Mouse (Mus musculus): ENCODE results near the gene Cbfa2t2. TPM values are rescaled to one million over a fixed set of nuclear protein-coding genes. Genes with fewer than 3 reads are reported as not detected.

The Cbfa2t2 gene
- polyA plus RNA-seq, 2 experiments from 2014 or later: 19.7 to 21.8 TPM

DNA sequence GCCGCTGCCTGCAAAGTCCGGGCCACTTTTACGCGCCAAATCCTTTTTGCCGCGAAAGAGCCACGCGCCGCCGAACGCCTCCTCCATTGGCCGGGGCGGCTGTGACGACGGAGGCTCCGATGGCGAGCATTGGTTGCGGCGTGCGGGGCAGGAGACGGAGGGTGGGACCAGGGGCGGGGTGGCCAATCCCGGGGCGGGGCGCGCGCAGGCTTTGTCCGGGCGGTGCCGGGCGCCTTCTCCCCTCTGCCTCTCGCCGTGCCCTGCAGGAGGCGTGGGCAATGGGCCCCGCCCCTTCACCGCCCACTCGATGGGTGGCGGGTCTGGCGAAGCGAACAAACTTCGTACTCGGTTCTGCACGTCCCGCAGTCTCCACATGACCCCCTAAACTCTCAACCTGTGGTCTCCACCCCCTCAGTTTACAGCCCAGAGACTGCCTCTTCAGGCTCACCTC lies 133.6 kb downstream of the Cbfa2t2 start, which contains the start of gene E2f1:
TSS of gene E2f1 (minus strand) at position 57 of the 451 bp plus-strand sequence.
- peak; percentile 97 for ATAC-seq

DNA sequence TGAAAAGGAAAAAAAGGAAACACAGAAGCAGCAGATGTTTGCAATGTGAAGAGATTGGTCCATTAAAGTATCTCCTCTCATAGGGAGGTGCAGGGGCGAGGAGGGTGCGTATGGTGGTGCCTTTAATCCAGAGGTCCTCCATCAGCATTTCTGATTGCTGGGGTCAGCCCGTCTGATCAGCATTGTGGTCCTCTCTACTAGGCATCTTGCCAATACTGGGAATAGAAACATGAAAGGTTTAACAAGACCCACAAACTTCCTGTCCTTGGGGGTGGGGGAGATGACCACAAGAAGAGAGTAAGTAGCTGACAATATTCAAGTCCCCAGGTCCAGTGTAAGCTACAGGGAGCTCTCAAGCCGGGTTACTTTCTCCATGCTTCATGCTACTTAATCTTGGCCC lies 134.4 kb downstream of the Cbfa2t2 start:
- no peak for ATAC-seq

DNA sequence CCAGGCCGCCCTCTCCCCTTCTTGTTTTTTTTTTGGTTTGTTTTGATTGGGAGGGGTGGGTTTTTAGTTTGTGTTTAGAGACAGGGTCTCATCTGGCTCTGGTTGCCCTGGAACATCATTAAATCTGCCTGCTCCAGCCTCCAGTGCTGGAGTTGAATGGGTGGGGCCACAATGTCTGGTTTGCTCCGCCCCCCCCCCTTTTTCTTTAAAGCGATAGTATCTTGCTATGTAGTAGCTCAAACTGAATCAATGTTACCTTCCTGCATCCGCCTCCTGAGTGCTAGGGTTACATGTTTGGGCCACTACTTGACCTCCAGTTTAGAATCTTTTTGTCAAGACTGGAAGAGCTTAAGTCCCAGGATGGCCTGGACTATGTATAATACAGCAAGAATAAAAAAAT lies 135.0 kb downstream of the Cbfa2t2 start:
- no peak for ATAC-seq

DNA sequence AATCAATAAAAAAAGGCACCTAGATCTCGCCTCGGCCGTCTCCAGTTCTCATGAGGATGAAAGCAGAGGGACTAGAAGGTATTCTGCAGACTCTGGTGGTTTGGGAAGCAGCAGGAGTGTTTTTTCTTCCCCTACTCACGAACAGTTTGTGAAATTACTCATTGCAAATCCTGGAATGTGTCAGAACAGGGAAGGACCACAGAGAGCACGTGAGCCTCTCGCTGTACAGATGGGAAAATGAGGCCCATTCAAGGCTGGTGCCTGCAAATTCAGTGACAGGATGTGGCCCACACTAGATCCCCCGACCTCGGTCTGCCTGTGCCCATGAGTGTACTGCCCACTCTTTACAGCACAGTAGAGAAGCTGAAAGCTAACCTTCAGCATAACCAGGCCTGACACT lies 135.7 kb downstream of the Cbfa2t2 start:
- ATAC-seq: no peak

DNA sequence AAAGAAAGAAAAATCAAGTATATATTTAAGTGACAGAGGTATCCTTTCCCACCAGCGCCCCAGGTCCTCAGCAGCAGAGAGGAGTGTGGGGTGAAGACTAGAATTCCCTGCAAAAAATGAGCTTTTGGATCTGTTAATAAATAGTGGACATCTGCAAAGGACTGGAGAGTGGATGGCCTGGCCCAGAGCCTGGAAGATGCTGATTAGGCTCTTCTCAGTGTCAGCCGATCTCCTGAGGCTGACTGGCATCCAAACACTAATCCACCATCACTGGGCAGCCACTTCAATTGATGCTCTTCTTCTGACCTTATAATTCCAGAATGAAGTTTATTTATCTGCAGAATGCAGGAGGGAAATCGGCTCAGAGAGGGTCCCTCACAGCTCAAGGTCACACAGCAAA lies 136.7 kb downstream of the Cbfa2t2 start:
- no peak for ATAC-seq

DNA sequence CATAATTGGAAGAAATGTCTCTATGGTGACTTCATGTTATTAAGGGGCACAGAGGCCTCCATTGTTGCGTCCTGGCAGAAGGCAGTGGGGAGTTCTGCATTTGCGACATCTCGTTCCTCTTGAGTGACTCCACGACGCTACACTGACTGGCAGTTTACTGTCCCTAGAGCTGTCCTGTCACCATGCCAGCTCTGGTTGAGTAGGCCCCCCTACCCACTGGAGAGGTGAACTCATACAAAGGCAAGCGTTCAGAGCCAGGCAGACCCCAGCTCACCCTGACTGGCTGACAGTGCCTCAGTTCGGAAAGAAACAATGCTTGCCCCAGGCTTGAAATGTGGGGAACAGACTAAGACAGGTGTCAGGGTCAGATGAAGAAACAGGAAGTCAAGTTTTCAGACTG lies 138.0 kb downstream of the Cbfa2t2 start:
- no peak for ATAC-seq

DNA sequence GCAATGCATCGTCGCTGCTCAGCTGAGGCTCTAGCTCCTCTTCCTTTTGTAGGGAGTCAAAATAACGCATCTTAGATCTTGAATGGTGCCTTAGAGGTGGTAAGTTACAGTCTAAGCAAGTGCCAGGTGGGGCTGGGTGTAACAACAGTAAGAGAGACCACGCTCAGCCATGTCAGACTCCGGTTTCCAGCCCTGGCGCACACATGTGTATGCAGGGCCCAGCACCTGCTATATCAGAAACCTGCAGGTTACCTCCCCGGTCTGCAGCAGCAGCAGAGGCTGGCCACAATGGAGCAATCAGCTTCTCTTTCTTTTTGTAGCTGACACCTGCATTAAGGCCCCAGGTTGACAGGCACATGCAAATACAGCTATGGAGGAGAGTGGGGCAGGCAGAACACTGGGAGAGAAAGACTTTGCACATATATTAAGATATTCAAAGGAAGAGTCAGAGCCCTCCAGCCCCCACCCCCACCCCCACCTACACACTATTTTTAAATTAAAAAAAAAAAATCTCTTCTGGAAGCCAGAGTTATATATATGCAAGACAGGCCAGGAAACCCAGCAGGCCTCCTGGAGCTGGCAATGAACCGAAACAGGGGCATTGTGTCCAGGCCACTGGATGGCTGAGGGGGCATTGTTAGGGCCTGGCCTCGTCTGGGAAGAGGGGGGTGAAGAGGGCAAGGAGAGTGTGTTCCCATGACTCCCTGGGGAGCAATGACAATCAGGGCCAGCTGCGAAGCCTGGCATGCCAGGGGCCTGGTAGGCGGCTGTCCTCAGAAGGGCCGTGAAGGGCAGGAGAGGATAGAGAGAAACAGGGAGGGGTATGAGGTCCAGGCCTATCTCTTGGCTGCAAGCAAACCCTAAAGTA lies 140.8 kb downstream of the Cbfa2t2 start:
- ATAC-seq: no peak

DNA sequence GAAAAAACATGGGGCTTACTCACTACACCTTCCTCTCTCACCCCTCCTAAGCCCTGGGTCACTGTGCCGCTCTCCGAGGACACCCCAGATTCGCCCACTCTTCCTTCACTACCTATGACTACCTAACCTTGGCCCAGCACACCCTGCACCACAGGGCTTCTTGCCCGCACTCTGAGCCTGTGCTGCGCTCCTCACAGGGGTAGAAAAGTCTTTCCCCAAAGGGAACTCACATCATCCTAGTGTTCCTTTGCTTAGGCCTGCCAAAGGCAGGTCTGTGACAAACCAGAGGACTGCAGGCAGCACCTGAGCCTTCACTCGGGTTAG lies 141.4 kb downstream of the Cbfa2t2 start:
- ATAC-seq: no peak

DNA sequence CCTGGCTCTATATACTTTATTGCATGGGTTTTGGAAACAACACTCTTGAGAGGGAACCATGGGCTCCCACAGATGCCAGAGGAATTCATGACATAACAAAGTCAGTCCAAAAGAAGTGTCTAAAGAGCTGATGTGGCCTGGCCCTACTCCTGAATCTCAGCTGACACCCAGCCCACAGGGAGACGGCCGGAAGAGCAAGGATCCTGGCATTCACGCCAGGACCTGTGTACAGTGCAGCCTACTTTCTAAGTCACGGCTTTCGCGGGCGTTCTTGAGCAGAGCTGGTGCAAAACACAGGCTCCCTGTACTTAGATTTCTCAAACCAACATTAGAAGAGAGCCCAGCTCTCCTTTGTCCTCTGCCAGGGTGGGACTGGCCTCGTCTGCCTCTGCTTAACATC lies 144.3 kb downstream of the Cbfa2t2 start:
- no peak for ATAC-seq

DNA sequence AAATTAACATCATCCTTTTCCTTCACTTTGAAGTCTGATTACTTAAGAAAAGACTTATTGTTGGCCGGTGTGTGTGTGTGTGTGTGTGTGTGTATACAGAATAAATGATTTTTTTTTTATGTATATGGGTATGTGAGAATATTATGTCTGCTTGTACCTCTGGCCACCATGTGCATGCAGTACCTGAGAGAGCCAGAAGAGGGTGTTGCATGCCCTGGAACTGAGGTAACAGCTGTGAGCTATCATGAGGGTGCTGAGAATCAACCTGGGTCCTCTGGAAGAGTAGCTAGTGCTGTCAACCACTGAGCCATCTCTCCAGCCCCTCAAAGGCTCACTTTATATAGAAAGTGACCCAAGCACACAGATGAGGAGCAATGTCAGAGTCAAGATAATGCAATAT lies 145.1 kb downstream of the Cbfa2t2 start:
- no peak for ATAC-seq

DNA sequence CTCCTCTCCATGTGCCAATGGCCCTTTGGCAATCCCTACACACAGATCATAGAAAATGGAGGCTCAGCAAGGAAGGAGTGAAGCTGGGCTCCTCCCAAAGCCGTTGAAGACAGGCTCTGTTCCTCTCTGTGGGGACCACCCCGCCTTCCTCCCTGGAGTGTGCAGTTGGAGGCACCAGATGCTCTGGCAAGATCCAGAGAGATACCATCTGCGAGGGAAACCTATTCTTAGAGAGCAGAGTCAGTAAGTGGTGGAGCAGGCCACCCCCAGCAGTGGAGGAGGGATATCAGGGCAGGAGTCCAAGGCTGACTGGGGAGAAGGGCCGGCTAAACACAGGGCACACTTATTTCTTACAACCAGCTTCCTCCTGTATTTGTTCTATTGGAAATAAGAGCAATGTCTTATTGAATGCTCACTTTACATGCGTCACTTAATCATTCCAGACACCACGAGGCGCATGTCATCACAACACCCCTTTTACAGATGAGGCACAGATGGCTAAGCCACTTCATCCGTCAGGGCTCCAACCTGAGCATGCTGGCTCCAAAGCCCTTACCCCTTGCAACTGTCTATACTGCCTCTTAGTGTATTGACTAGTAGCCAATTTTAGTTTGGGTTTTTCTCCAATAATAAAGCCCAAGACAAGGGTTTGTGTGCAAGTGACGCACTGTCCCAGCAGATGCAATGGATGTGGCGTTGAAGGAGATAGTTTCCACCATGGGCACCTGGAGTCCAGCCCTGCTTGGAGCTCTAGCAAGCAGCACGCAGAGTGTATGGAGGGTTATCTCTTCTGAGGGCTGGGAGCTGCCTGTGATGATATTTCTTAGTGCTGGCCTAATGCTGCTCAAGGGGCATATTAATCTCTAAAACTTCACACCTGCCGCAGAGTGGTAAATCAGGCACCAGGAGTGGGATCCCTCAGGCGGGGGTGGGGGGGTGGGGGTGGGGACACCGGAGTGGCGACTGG lies 147.9 kb downstream of the Cbfa2t2 start:
- ATAC-seq: no peak

DNA sequence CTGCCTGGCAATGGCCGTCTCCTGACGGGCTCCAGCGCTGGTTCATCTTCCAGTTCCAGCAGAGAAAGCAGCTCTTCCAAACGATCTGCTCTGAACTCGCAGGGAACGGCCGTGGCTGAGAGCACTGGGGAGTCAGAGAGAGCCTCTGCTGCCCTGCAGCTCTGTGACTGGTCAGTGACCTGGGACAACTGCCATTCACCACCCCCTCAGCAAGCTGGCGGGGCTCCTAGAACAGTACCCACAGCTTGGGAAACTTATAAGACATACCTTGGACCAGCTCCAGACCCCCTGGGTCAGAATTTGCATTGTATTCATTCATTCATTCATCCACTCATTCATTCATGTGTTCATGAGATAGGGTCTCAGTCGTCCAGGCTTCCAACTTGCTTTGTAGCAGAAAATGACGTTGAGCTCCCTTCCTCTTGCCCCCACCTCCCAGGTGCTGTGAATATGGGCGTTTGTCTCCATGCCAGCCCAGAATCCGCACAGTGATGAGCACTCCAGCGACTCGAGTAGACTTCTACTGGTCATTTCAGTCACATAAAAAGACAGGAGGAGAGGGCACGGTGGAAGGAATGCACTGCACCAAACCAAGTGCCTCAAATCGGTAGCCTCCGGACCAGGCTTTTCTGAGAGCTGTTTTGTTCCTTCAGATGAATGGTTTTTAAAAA lies 148.8 kb downstream of the Cbfa2t2 start:
- ATAC-seq: no peak

DNA sequence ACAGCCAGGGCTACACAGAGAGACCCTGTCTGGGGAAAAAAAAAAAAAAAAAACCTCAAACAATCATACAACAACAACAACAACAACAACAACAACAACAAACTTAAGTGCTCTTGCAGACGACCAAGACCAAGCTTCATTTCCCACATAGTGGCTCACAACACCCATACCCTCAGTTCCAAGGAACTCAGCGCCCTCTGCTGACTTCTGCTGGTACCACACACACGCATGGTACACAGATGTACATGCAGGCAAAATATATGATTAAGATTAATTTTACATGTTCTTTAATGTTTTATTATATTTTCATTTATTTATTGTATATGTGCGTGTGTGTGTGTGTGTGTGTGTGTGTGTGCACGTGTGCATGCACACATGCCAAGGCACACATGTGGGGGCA lies 150.1 kb downstream of the Cbfa2t2 start:
- ATAC-seq: no peak

Other genes with a start within 250 kb of the Cbfa2t2 start
- gene Bpifb1, start 245.7 kb upstream of the Cbfa2t2 start, polyA plus RNA-seq (2017; shearing (Covaris generic)): not detected
- not detected for gene Bpifb5, start 212.7 kb upstream of the Cbfa2t2 start, polyA plus RNA-seq (2017; shearing (Covaris generic))
- gene Bpifb9a, start 178.6 kb upstream of the Cbfa2t2 start, polyA plus RNA-seq (2017; shearing (Covaris generic)): not detected
- not detected for gene Bpifb9b, start 129.3 kb upstream of the Cbfa2t2 start, polyA plus RNA-seq (2017; shearing (Covaris generic))
- 10 to 100 TPM; 37.5 to 67.2 TPM for gene Cdk5rap1, start 63.5 kb upstream of the Cbfa2t2 start, polyA plus RNA-seq (2017; shearing (Covaris generic))
- not detected for gene Snta1, start 28.4 kb upstream of the Cbfa2t2 start, polyA plus RNA-seq (2017; shearing (Covaris generic))
- gene 1700003F12Rik, start 110.6 kb downstream of the Cbfa2t2 start, polyA plus RNA-seq (2017; shearing (Covaris generic)): not detected
- not detected for gene Actl10, start 115.3 kb downstream of the Cbfa2t2 start, polyA plus RNA-seq (2017; shearing (Covaris generic))
- 1 to 10 TPM in 1 of 2 experiments, under 1 TPM in 1; 0.27 to 1.4 TPM for gene Necab3, start 122.4 kb downstream of the Cbfa2t2 start, polyA plus RNA-seq (2017; shearing (Covaris generic))
- 1 to 10 TPM in 1 of 2 experiments, under 1 TPM in 1; 0.91 to 2.3 TPM for gene E2f1, start 133.4 kb downstream of the Cbfa2t2 start, polyA plus RNA-seq (2017; shearing (Covaris generic))
- gene Pxmp4, start 167.2 kb downstream of the Cbfa2t2 start, polyA plus RNA-seq (2017; shearing (Covaris generic)): 10 to 100 TPM; 20.5 to 23.2 TPM
- under 1 TPM; 0.37 to 0.73 TPM for gene Zfp341, start 176.8 kb downstream of the Cbfa2t2 start, polyA plus RNA-seq (2017; shearing (Covaris generic))
- not detected for gene 4930519P11Rik, start 177.0 kb downstream of the Cbfa2t2 start, polyA plus RNA-seq (2017; shearing (Covaris generic))
- 1 to 10 TPM; 5.9 to 6.3 TPM for gene Chmp4b, start 215.2 kb downstream of the Cbfa2t2 start, polyA plus RNA-seq (2017; shearing (Covaris generic))

Data from activated CD4-positive, CD25-positive, alpha-beta regulatory T cell, adult 4 months (primary cell).